Mouse (Mus musculus) spleen, embryonic (tissue): ENCODE measurements around the gene Zscan26.
"Not testable (repeated sequence)": the region's sequence is repeated elsewhere in the genome, so short reads cannot be mapped to it uniquely, and the experiment has no call there.

Experiments
- CTCF ChIA-PET: fragments of 350-600 bp; sonication (Branson Sonifier 250); formaldehyde crosslinking; loops from one replicate; lab custom pipeline; 2022; lab: Charles Lee

Zscan26 gene

GRCm38 (mm10) chr13:21453449-21453848 is at the start of gene Zscan26:
TSS of gene Zscan26 (minus strand) at chr13:21453730.
- CTCF ChIA-PET: no interaction called here

- CTCF ChIA-PET: no interaction called here
These were observed 48.8 kb upstream of the Zscan26 start for GRCm38 (mm10) chr13:21502296-21502695.

DNA sequence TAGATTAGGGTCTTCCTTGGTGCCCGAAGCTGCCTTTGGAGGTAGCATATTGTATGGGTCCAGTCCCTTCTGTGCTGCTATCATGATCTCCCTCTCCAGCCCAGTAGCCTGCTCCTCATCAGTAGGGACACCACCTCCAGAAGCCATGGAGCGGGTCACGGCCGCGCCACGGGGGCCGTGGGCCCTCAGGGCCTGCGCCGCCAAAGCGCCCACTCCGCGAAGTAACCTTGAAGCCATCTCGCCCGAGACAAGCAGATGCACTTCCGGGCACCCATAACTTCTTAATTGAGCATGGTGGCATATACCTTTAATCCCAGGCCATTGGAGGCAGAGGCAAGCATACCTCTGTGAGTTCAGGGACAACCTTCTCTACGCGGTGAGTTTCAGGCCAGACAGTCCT is 47.7 kb upstream of the Zscan26 start, which contains the start of gene Gm11273:
Gene Gm11273 (minus strand): TSS at position 237 of the 400 bp plus-strand sequence.
- CTCF ChIA-PET: not testable (repeated sequence)

GRCm38 (mm10) chr13:21495080-21495479 is 41.5 kb upstream of the Zscan26 start, which contains the start of gene AK157302:
TSS of gene AK157302 (plus strand) at chr13:21495223.
- CTCF ChIA-PET: no interaction called here

DNA sequence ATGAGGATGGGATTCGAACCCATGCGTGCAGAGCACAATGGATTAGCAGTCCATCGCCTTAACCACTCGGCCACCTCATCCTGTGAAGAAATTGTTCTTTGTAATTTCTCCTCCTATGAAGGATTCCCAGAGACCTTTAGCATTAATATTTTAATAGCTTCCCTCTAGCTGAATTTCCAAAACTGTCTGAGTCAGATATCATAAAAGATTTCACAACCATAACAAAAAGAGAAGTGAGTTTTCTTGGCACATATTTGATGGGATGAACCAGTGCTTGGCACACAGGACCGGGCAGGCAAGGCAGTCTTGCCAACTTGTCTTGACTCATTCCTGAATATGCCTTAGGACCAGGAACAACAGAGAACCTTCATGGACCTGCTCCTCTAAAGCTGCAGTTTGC is 39.3 kb upstream of the Zscan26 start:
- CTCF ChIA-PET: no interaction called here

DNA sequence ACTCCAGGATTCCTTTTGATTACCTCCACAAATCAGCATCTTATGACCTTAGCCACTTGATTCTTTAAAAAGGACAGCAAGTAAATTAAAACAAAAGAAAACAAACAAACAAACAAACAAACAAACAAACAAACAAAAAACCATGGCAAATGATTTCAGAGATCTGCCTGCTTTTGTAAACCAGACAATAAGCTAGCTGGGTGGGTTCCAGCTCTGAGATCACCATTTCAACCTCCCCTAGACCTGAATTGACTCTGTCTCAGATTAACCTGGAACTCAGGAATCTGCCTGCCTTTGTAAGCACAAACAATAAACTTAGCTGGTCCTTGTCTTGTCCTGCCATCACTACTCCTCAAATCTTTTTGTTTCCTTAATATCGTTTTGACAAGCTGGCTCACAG is 33.4 kb upstream of the Zscan26 start:
- CTCF ChIA-PET: no interaction called here

DNA sequence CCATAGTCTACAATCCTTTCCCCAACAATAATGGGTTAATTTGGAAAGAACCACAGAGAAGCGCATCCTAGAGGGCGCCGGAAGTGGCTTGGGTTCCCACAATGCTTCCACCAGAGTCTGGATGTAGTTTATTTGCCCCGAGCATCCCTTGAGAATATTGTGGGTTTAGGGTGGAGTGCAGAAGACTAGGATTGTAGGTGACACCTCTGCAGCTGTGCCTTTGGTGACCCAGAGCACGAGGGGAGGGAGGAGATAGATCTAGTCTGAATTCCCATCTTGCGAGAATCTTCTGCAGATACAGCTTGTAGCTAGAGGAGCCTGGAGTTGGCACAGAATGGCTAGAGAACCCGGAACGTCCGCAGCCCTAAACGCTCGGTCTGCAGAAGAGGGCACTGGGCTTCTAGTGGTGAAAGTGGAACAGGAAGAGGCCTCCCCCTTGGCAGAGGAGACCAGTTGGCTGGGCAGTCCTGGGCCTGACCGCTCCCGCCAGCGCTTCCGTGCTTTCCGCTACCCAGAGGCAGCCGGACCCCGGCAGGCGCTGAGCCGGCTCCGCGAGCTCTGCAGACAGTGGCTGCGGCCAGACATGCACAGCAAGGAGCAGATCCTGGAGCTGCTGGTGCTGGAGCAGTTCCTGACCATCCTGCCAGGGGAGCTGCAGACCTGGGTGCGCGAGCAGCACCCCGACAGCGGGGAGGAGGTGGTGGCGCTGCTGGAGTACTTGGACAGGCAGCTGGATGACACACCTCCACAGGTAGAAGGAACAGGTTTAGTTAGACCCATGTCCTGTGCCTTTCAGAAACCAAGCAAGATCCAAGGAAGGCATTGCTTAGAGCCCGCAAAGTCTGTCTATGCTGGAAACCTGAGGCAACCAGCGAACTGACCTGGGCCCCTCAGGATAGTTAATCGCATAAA is 25.5 kb upstream of the Zscan26 start, which contains the start of the genes Zkscan4 and Gm10065:
Gene Zkscan4 (plus strand): TSS at position 149 of the 912 bp plus-strand sequence.
Gene Gm10065 (minus strand): TSS at position 683 of the 912 bp plus-strand sequence.
- CTCF ChIA-PET: not testable (repeated sequence)

- CTCF ChIA-PET: no interaction called here
These were observed 18.9 kb upstream of the Zscan26 start for GRCm38 (mm10) chr13:21472427-21472826.

GRCm38 (mm10) chr13:21469097-21469496 is 15.6 kb upstream of the Zscan26 start:
- CTCF ChIA-PET: no interaction called here

- CTCF ChIA-PET: no interaction called here
These were observed 14.8 kb upstream of the Zscan26 start, which contains the start of gene Nkapl for GRCm38 (mm10) chr13:21468061-21469019. TSS of gene Nkapl (minus strand) at chr13:21468509.

DNA sequence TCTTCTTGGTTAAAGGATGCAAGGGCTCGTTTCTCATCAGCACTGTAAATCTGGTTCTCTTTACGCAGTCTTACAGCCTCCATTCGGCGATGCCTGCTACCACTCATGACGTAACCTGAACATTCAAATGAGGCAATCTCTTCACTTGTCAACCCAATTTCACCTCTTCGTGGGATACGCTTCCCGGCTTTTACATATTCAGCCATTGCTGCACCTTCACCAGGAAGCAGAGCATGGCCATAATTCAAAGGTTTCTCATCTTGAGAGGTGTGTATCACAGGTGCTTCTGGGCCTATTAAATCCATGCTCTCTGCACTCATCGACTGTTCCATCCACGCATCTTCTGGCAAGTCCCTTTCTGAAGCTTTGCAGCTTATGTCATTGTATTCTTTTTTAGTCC is 13.8 kb upstream of the Zscan26 start:
- CTCF ChIA-PET: interaction anchor here (0.7 kb wide), 1 partner anchor 140 kb away, joined by 4 read pairs; no protein-coding TSS in a partner anchor

- CTCF ChIA-PET: not testable (repeated sequence)
These were observed 9.0 kb upstream of the Zscan26 start for GRCm38 (mm10) chr13:21462516-21462915.

DNA sequence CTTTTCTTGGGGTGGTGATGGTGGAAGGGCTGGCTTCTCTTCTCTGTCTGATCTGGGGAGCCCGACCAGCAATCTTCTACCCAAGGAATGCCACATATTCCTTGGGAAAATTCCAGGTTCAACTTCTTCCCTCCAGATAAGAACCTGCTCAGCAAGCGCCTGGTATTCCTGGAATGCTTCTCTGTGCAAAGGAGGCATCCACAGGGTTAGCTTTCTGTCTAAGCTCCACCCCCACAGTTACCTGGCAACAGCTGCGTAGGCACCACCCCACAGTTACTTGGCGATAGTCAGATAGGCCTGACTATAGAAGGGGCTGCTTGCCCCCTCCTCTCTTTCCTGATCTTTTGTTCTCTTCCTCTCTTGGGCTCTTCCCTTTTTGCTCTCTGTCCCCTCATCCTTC is 2.8 kb upstream of the Zscan26 start:
- CTCF ChIA-PET: no interaction called here

DNA sequence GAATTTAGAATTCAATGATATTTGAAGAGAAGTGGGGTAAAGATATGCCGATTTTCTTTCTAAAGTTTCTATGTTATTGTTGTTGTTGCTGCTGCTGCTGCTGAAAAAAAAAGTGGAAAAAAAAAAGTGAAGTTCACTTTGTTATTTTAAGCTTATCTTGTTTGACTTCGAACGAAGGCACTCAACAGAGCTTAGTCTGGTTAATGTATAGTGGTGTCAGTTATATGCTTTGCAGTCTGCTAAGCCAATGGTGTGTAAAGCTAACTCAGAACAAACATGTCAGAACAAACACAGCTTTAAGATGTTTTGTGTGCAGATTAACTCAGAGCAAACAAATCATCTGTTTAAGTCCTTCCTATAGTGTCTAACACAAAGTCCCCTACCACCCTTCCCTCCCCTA is 603 bp upstream of the Zscan26 start:
- CTCF ChIA-PET: no interaction called here

GRCm38 (mm10) chr13:21453042-21453441 is 488 bp downstream of the Zscan26 start:
- CTCF ChIA-PET: no interaction called here

DNA sequence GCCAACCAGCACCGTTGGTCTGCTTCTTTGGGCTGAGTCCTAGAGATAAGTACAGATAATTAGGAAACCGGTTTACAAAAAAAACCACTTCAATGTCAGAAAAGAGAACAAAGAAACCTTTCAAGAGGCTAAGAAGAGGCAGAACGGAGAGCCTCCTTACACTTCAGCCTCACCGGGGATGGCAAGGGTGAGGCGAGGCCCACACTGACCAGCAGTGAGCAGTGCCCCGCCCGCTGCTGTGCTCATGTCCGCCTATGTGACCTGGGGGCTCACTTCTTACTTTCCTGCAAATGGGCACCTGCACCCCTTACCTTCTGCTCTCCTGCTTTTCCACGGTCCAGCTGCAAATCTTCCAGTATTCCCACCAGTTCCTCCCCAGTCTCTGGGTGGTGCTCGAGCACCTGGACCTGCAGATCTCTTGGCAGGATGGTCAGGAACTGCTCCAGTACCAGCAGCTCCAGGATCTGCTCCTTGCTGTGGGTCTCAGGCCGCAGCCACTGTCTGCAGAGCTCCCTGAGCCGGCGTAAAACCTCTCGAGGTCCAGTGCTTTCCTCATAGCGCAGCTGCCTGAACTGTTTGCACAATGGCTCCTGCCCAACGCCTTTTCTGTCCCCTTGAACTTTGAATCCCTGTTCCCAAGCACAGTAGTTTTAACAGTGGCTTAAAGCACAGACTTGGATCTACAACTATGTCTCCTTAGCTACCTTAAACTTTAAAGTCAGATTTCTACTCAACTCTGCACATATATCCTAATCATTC is 5.5 kb downstream of the Zscan26 start:
- CTCF ChIA-PET: no interaction called here

GRCm38 (mm10) chr13:21446796-21447195 is 6.7 kb downstream of the Zscan26 start:
- CTCF ChIA-PET: interaction anchor here (0.6 kb wide), 2 partner anchors 9 to 571 kb away, joined by 6 to 15 read pairs; no protein-coding TSS in a partner anchor

DNA sequence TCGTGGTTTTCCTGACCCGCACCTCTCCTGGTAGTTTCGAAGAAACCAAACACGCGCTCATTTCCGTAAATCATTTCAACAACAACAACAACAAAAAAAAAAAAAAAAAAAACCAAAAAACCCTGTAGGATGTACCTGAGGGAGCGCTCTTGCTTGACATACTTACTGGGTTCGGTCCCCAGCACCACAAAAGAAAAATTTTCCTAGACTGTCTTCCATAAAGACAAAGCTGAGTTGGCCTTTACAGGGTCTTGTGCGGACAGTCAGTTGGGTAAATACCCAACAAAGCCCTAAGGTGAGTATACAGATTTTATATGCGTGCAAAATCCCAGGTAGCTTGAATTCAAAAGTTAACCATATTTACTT is 12.3 kb downstream of the Zscan26 start:
- CTCF ChIA-PET: interaction anchor here (0.6 to 0.9 kb wide), 2 partner anchors 41 to 1955 kb away, joined by 3 read pairs; no protein-coding TSS in a partner anchor

- CTCF ChIA-PET: no interaction called here
These were observed 12.9 kb downstream of the Zscan26 start, which contains the start of gene Pgbd1 for GRCm38 (mm10) chr13:21440503-21441206. TSS of gene Pgbd1 (minus strand) at chr13:21441058.

GRCm38 (mm10) chr13:21435476-21435875 is 18.1 kb downstream of the Zscan26 start:
- CTCF ChIA-PET: no interaction called here
